Mouse (Mus musculus) cerebral cortex, adult 2 months (tissue): ENCODE measurements around the gene Gm5938.

Source experiments
- WGBS: fragments of 180-500 bp; shearing (Covaris S2); methylation state at CpG from one replicate; pipeline ENCODE4 v1.1.7; 2018; 5-methylcytosine and 5-hydroxymethylcytosine counted together

Gene Gm5938

GRCm38 (mm10) chrX:78125167-78125566 is at the start of gene Gm5938:
Gm5938 (plus strand) TSS chrX:78125467.
- 69% methylated on average over 1 of the region's 1 CpGs for WGBS

GRCm38 (mm10) chrX:78091274-78091673 is 34.0 kb upstream of the Gm5938 start, which contains the start of gene Obp1a:
Obp1a (minus strand) TSS chrX:78091374.

